Mouse (Mus musculus) CH12.LX (cell line): Measurements from ENCODE around the gene Rnf43. TPM values are rescaled to one million over a fixed set of nuclear protein-coding genes. Genes with fewer than 3 reads are reported as not detected.

Experiments used
- DNase-seq: peaks from one replicate; pipeline ENCODE4 v3.0.0-alpha.2; 2013; ENCODE audit errors: extremely low read depth
- H3K27ac ChIP-seq: 2 replicates; pipeline ENCODE4 v1.5.1; 2012; ENCODE audit warnings: low read depth, mild to moderate bottlenecking, control low read depth, moderate library complexity; ENCODE audit not compliant: insufficient read depth
- H3K27me3 ChIP-seq: replicated peaks from 2 replicates; pipeline ENCODE3; 2012; ENCODE audit warnings: inconsistent platforms
- H3K36me3 ChIP-seq, 2 experiments: replicated peaks in 1 of 2; 2 replicates each; pipeline versions ENCODE3 to v1.6.1; 2012; ENCODE audit warnings: inconsistent platforms in 1 of 2, low read length in 1 of 2, mild to moderate bottlenecking in 1 of 2, mixed read lengths in 1 of 2, moderate library complexity in 1 of 2; ENCODE audit not compliant: control insufficient read depth in 1 of 2, insufficient read depth in 1 of 2
- H3K4me1 ChIP-seq, 2 experiments: 2 replicates each; pipeline ENCODE4 v1.6.1; 2012; ENCODE audit warnings: inconsistent platforms in 1 of 2, moderate library complexity in 1 of 2; ENCODE audit not compliant: insufficient read depth in 2 of 2, control insufficient read depth in 1 of 2
- H3K4me2 ChIP-seq: 2 replicates; pipeline ENCODE4 v1.6.1; 2012; ENCODE audit warnings: low read depth, mild to moderate bottlenecking, control low read depth; ENCODE audit not compliant: poor library complexity, insufficient read depth, severe bottlenecking
- H3K4me3 ChIP-seq, 3 experiments: fragments of 150-350 bp in 1 of 3; sonication (generic) in 1 of 3; replicated peaks in 1 of 3; 2 replicates each; pipeline versions ENCODE3 to v1.5.1; 2011 to 2012; ENCODE audit warnings: low read depth in 2 of 3, low read length in 2 of 3, mild to moderate bottlenecking in 2 of 3, moderate library complexity in 2 of 3, control low read depth in 1 of 3, improper control_type of control experiment in 1 of 3, inconsistent platforms in 1 of 3, mixed read lengths in 1 of 3; ENCODE audit not compliant: poor library complexity in 1 of 3
- H3K79me2 ChIP-seq: replicated peaks from 2 replicates; pipeline ENCODE4 v1.6.1; 2012; ENCODE audit warnings: mild to moderate bottlenecking, moderate library complexity; ENCODE audit not compliant: control insufficient read depth, poor library complexity, insufficient read depth, severe bottlenecking; ENCODE audit errors: extremely low read depth
- H3K9ac ChIP-seq: 2 replicates; pipeline ENCODE4 v1.6.1; 2012; ENCODE audit warnings: low read depth, mild to moderate bottlenecking, control low read depth, moderate library complexity; ENCODE audit not compliant: insufficient read depth
- H3K9me3 ChIP-seq: replicated peaks from 2 replicates; pipeline ENCODE3; 2012; ENCODE audit warnings: low read length, inconsistent platforms, mixed read lengths
- BHLHE40 ChIP-seq: IDR thresholded peaks from 2 replicates; pipeline ENCODE4 v1.6.1; 2011; ENCODE audit warnings: mild to moderate bottlenecking, low read depth, low read length, improper control_type of control experiment
- CHD1 ChIP-seq: IDR thresholded peaks from 2 replicates; pipeline ENCODE4 v1.6.1; 2012; ENCODE audit warnings: low read depth, low read length, improper control_type of control experiment, inconsistent platforms
- CHD2 ChIP-seq: IDR thresholded peaks from 2 replicates; pipeline ENCODE4 v1.6.1; 2011; ENCODE audit warnings: low read length, improper control_type of control experiment
- E2F4 ChIP-seq: IDR thresholded peaks from 2 replicates; pipeline ENCODE4 v1.6.1; 2011; ENCODE audit warnings: low read depth, low read length, improper control_type of control experiment; ENCODE audit not compliant: insufficient replicate concordance
- ELF1 ChIP-seq: IDR thresholded peaks from 2 replicates; pipeline ENCODE4 v1.6.1; 2014; ENCODE audit warnings: low read depth, mild to moderate bottlenecking, inconsistent platforms, low read length, improper control_type of control experiment
- ETS1 ChIP-seq: conservative IDR thresholded peaks from 2 replicates; pipeline ENCODE4 v1.6.1; 2012; ENCODE audit warnings: low read depth, mild to moderate bottlenecking, inconsistent platforms, low read length, improper control_type of control experiment, moderate library complexity
- GABPA ChIP-seq: IDR thresholded peaks from 2 replicates; pipeline ENCODE4 v1.6.1; 2012; ENCODE audit warnings: low read depth, low read length, improper control_type of control experiment, inconsistent platforms; ENCODE audit not compliant: insufficient replicate concordance
- HCFC1 ChIP-seq: IDR thresholded peaks from 2 replicates; pipeline ENCODE4 v1.6.1; 2012; ENCODE audit warnings: low read depth, mild to moderate bottlenecking, inconsistent platforms, low read length, improper control_type of control experiment
- IRF4 ChIP-seq: IDR thresholded peaks from 2 replicates; pipeline ENCODE4 v1.6.1; 2014; ENCODE audit warnings: low read depth, mild to moderate bottlenecking, inconsistent platforms, low read length, improper control_type of control experiment
- JUN ChIP-seq: IDR thresholded peaks from 2 replicates; pipeline ENCODE4 v1.6.1; 2011; ENCODE audit warnings: low read depth, mild to moderate bottlenecking, low read length, improper control_type of control experiment, moderate library complexity; ENCODE audit not compliant: insufficient read depth
- JUND ChIP-seq: conservative IDR thresholded peaks from 2 replicates; pipeline ENCODE4 v1.6.1; 2011; ENCODE audit warnings: low read depth, low read length, improper control_type of control experiment
- MAFK ChIP-seq: IDR thresholded peaks from 2 replicates; pipeline ENCODE4 v1.6.1; 2011; ENCODE audit warnings: low read length, improper control_type of control experiment; ENCODE audit not compliant: insufficient replicate concordance
- MAX ChIP-seq: IDR thresholded peaks from 2 replicates; pipeline ENCODE4 v1.6.1; 2011; ENCODE audit warnings: low read length, improper control_type of control experiment
- MAZ ChIP-seq: IDR thresholded peaks from 2 replicates; pipeline ENCODE4 v1.6.1; 2012; ENCODE audit warnings: low read depth, mild to moderate bottlenecking, inconsistent platforms, low read length, improper control_type of control experiment, moderate library complexity
- MXI1 ChIP-seq: IDR thresholded peaks from 2 replicates; pipeline ENCODE4 v1.6.1; 2011; ENCODE audit warnings: mild to moderate bottlenecking, low read depth, low read length, improper control_type of control experiment
- MYC ChIP-seq: IDR thresholded peaks from 2 replicates; pipeline ENCODE4 v1.6.1; 2011; ENCODE audit warnings: low read depth, mild to moderate bottlenecking, improper control_type of control experiment, low read length
- PAX5 ChIP-seq: IDR thresholded peaks from 2 replicates; pipeline ENCODE4 v1.6.1; 2012; ENCODE audit warnings: low read length, inconsistent platforms, mixed read lengths
- POLR2AphosphoS2 ChIP-seq: IDR thresholded peaks from 2 replicates; pipeline ENCODE4 v1.6.1; 2011; ENCODE audit warnings: low read depth, low read length, improper control_type of control experiment
- SIN3A ChIP-seq: IDR thresholded peaks from 2 replicates; pipeline ENCODE4 v1.6.1; 2012; ENCODE audit warnings: low read length, improper control_type of control experiment, inconsistent platforms
- TCF12 ChIP-seq: IDR thresholded peaks from 2 replicates; pipeline ENCODE4 v1.6.1; 2014; ENCODE audit warnings: low read depth, mild to moderate bottlenecking, inconsistent platforms, low read length, improper control_type of control experiment
- UBTF ChIP-seq: IDR thresholded peaks from 2 replicates; pipeline ENCODE4 v1.6.1; 2012; ENCODE audit warnings: low read depth, mild to moderate bottlenecking, inconsistent platforms, low read length, improper control_type of control experiment, moderate library complexity
- ZMIZ1 ChIP-seq: IDR thresholded peaks from 2 replicates; pipeline ENCODE4 v1.6.1; 2012; ENCODE audit warnings: low read depth, mild to moderate bottlenecking, inconsistent platforms, low read length, improper control_type of control experiment
- ZNF384 ChIP-seq: IDR thresholded peaks from 2 replicates; pipeline ENCODE4 v1.6.1; 2012; ENCODE audit warnings: low read depth, low read length, improper control_type of control experiment, inconsistent platforms
- dilution Hi-C: fragments of 300-500 bp; cut with MboI; formaldehyde crosslinking; loops from 2 replicates; pipeline ENCODE4 v1.14.3; 2020; ENCODE audit warnings: low sequenced_read_pairs; ENCODE audit not compliant: extremely low pct_unique_long_range_greater_than_20kb, extremely low pct_ligation_motif_present
- in situ Hi-C: fragments of 300-500 bp; cut with MboI; formaldehyde crosslinking; loops from 3 replicates; pipeline ENCODE4 v1.14.3; 2019; ENCODE audit warnings: low sequenced_read_pairs, low pct_ligation_motif_present, low pct_unique_long_range_greater_than_20kb, mixed read lengths
- polyA plus RNA-seq: library from polyadenylated mRNA; unstranded; fragments of >175 nt; gene quantifications from 2 replicates; pipeline ENCODE4 v1.2.1, GENCODE M21; 2012; ENCODE audit warnings: low read depth; ENCODE audit not compliant: insufficient read length
- total RNA-seq, 2 experiments: library from RNA; depleted of rRNA; stranded (reverse); fragments of 300-350 nt in 1 of 2; fragments of >200 nt in 1 of 2; gene quantifications; 2 replicates each; pipeline ENCODE4 v1.2.3; 2012 to 2014

The Rnf43 gene
- total and polyA plus RNA-seq, 3 experiments = 12.2 to 27.7 (median 26.3) TPM

GRCm38 (mm10) chr11:87666256-87667035, 3.9 kb downstream of the Rnf43 start (continued):
- TF ChIP-seq JUND (no peak), POLR2AphosphoS2 (no peak), MAX (no peak), ZNF384 (no peak), E2F4 (0 out of 2 replicates have a peak, but pooled peaks have one; percentile 25), CHD1 (no peak), HCFC1 (no peak), MAZ (0 out of 2 replicates have a peak, but pooled peaks have one; percentile 22), BHLHE40 (peak; percentile 40; the same call in 1 of the 2 replicates), UBTF (peak; percentile 85; the same call in 1 of the 2 replicates), CHD2 (no peak), GABPA (no peak)

- H3K4me3 ChIP-seq = peak overlapping the region; percentile 41 to 80 (median 60)
- TF ChIP-seq CHD1 (peak; percentile 95), PAX5 (no peak), ZNF384 (peak; percentile 27; the same call in 1 of the 2 replicates), BHLHE40 (no peak), MXI1 (peak; percentile 60; the same call in 1 of the 2 replicates), MAFK (no peak), MAZ (0 out of 2 replicates have a peak, but pooled peaks have one; percentile 36), ZMIZ1 (no peak), ETS1 (no peak; the same call in 1 of the 2 replicates), MYC (no peak), SIN3A (peak; percentile 52), MAX (0 out of 2 replicates have a peak, but pooled peaks have one; percentile 18), ELF1 (0 out of 2 replicates have a peak, but pooled peaks have one; percentile 59), JUN (no peak), IRF4 (0 out of 2 replicates have a peak, but pooled peaks have one; percentile 26), TCF12 (0 out of 2 replicates have a peak, but pooled peaks have one; percentile 17)
- TF ChIP-seq, all 38 proteins: peak for 9
- H3K4me1 ChIP-seq = peaks cover 6 to 42% of the 10 kb centered on the region in 2 experiments
- peak overlapping the region; percentile 99 for H3K4me2 ChIP-seq
- dilution Hi-C loops = no loop called here
- peaks cover 2% of the 10 kb centered on the region for H3K9me3 ChIP-seq
- peaks cover 88% of the 10 kb centered on the region for H3K79me2 ChIP-seq
- H3K27me3 ChIP-seq = no peaks in the 10 kb centered on the region
- peak overlapping the region; percentile 65 for H3K27ac ChIP-seq
- DNase-seq = no peak
- H3K36me3 ChIP-seq = peaks cover 3 to 32% of the 10 kb centered on the region in 2 experiments
- peak overlapping the region; percentile 93 for H3K9ac ChIP-seq
- in situ Hi-C loops = no loop called here
Measured at GRCm38 (mm10) chr11:87667107-87668090, 4.9 kb downstream of the Rnf43 start.
